Mouse (Mus musculus) kidney, adult 11 months (tissue): ENCODE measurements at regions not wholly inside any gene's neighbourhood (a gene's known extent, or its start where the extent isn't known, plus 50 kb on each side); places are given as distances from the start of the nearest gene placed in this dataset.

Experiments used
- DNase-seq: peaks from one replicate; pipeline ENCODE4 v3.0.0; 2022

- DNase-seq, result no peak
Measured at GRCm38 (mm10) chr12:69452986-69453385, 80.7 kb upstream of the Gm9887 start.

GRCm38 (mm10) chr12:69451110-69451509 is 78.9 kb upstream of the Gm9887 start:
- peak; percentile 65 for DNase-seq

GRCm38 (mm10) chr12:69447962-69448767 is 75.9 kb upstream of the Gm9887 start:
- DNase-seq, result peak; percentile 21

GRCm38 (mm10) chr12:69447322-69447827 is 75.1 kb upstream of the Gm9887 start:
- DNase-seq, result no peak

- DNase-seq, result peak; percentile 37
Measured at GRCm38 (mm10) chr12:69446468-69447321, 74.4 kb upstream of the Gm9887 start.

- DNase-seq, result no peak
Measured at GRCm38 (mm10) chr12:69446085-69446467, 73.8 kb upstream of the Gm9887 start.

DNA sequence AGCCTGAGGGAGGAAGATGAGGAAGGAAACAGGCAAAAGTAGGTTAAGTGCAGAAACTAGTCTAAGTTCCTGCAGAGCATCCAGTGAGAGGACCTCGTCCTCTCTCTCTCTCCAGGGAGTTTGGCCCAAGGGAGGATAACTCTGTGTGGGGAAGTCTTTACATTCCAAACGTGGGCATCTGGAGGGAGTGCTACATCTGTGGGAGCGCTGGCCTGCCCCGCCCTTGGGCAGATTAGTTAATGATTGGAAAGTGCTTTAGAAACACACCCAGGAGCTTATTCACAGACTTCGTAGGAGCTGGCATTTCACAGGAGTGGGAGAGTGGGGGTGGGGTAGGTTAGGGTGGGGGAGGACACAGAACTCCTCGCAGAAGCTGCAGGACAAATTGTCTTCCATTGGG is 70.1 kb upstream of the Gm9887 start:
- DNase-seq, result peak; percentile 34

DNA sequence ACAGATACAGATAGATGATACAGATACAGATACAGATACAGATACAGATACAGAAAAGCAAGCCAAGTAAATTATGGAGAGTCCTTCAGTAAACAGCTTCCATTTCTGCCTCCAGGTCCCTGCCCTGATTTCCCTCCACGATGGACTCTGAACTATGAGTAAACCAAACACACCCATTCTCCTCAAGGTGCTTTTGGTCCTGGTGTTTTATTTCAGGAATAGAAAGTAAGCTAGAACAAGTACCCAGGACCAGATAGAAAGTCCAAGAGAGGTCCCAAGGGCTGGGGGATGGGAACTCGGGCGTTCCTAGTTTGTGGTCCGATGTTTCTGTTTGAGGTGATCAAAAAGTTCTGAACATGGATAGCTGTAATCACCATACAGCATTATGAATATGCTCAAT is 69.5 kb upstream of the Gm9887 start:
- no peak for DNase-seq

GRCm38 (mm10) chr12:69438271-69438670 is 66.0 kb upstream of the Gm9887 start:
- DNase-seq, result no peak

- no peak for DNase-seq
Measured at GRCm38 (mm10) chr12:69436839-69437501, 64.7 kb upstream of the Gm9887 start.

- DNase-seq, result no peak
Measured at GRCm38 (mm10) chr12:69434315-69434714, 62.1 kb upstream of the Gm9887 start.

DNA sequence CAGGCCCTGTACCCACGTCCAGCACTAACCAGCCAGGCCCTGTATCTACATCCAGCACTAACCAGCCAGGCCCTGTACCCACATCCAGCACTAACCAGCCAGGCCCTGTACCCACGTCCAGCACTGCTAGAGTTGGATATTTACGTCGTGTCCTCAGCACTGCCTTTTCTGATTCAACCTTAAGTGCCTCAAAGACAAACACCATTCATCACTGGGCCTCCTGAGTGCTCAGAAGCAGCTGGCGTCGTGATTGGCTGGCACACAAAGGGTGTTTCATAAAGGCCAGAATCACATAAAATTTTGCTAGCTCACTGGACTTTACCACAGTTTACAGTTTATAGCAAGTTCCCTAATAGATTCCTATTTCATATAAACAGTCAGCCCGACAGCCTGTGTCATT is 59.8 kb upstream of the Gm9887 start:
- DNase-seq, result no peak

DNA sequence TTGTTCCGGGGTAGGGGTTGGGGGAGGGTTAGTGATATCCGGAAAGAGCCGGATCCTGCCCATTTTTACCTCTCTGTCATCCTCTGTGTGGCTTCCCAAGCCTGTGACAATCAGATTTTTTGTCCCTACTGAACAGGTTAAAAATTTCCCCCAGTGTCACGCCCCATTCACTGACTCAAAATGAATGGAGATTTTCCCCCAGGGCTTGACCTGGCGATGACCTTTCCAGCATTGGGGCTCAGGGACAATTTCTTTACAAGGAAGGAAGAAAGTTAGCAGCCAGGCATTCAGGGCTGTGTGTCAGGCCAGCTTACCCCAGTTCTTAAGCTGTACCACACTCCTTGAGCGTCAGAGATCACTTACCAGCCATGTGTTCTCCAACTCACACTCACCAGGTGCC is 55.9 kb upstream of the Gm9887 start:
- DNase-seq, result no peak

DNA sequence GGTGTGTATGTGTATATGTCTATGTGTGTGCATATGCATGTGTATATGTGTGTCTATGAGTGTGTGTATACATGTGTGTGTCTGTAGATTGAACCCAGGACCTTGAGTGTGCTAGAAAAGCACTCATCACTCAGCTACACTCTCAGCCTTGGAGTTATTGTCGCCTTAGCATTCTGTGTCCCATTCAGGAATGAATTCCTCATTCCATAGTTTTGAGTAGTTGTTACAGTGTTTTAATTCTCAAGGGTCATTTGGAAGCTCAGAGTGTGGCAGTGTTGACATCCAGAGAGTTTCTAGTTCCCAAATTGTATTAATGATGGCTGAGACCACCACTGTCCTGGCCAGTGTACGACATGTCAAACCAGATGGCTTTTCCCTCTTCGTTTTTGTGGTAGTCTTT is 53.4 kb upstream of the Gm9887 start:
- no peak for DNase-seq

DNA sequence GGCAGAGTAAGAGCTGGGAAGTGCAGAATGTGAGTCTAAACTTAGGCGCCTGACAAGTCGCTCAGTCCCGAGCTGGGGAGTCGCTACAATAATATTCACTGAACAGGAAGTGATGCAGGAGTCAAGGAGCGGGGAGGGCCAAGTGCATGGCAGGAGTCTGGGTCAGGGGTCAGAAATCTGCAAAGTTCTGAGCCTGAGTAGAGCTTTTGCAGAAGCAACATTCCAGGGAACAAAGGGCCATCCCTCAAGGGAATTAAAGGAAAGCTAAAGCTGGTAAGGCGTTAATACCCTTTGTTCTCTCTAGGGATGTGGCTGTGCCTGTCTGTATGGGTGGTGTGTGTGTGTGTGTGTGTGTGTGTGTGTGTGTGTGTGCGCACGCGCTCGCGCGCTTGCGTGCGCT is 52.7 kb upstream of the Gm9887 start:
- peak; percentile 61 for DNase-seq
